Mouse (Mus musculus) liver, adult 2 months (tissue): Measurements from ENCODE around the gene Tbl2. TPM values are rescaled to one million over a fixed set of nuclear protein-coding genes. Genes with fewer than 3 reads are reported as not detected.
A peak's percentile ranks its signal among the peaks of the same experiment; 100 is the strongest.

Experiments used
- DNase-seq: peaks from one replicate; pipeline ENCODE4 v3.0.0-alpha.2; 2011; ENCODE audit warnings: low read depth, low spot score; ENCODE audit errors: extremely low read depth
- H3K27ac ChIP-seq: fragments of 200-500 bp; replicated peaks from 2 replicates; pipeline ENCODE4 v1.5.1; 2012; ENCODE audit warnings: low read depth, mild to moderate bottlenecking, control low read depth, inconsistent platforms, low read length; ENCODE audit not compliant: insufficient read depth
- H3K27me3 ChIP-seq: fragments of 200-500 bp; 2 replicates; pipeline ENCODE4 v1.6.1; 2012; ENCODE audit warnings: mild to moderate bottlenecking, moderate library complexity, low read length, inconsistent platforms; ENCODE audit not compliant: control insufficient read depth, insufficient read depth
- H3K36me3 ChIP-seq: fragments of 200-500 bp; 2 replicates; pipeline ENCODE4 v1.6.1; 2012; ENCODE audit warnings: low read length, inconsistent platforms; ENCODE audit not compliant: control insufficient read depth, insufficient read depth
- H3K4me1 ChIP-seq: fragments of 200-500 bp; 2 replicates; pipeline ENCODE4 v1.6.1; 2011; ENCODE audit warnings: low read length; ENCODE audit not compliant: control insufficient read depth, insufficient read depth
- H3K4me3 ChIP-seq: fragments of 200-500 bp; 2 replicates; pipeline ENCODE4 v1.5.1; 2011; ENCODE audit warnings: low read depth, mild to moderate bottlenecking, control low read depth, low read length, moderate library complexity; ENCODE audit not compliant: insufficient read depth
- H3K79me2 ChIP-seq: fragments of 200-500 bp; 2 replicates; pipeline ENCODE4 v1.6.1; 2012; ENCODE audit warnings: inconsistent platforms, mild to moderate bottlenecking, low read length, moderate library complexity; ENCODE audit not compliant: control insufficient read depth, insufficient read depth
- H3K9ac ChIP-seq: fragments of 200-500 bp; 2 replicates; pipeline ENCODE4 v1.6.1; 2012; ENCODE audit warnings: low read depth, mild to moderate bottlenecking, control low read depth, inconsistent platforms, low read length
- CTCF ChIP-seq: fragments of 200-500 bp; IDR thresholded peaks from 2 replicates; pipeline ENCODE4 v1.5.1; 2011; ENCODE audit warnings: low read depth, low read length, control low read depth
- POLR2A ChIP-seq: fragments of 200-500 bp; IDR thresholded peaks from 2 replicates; pipeline ENCODE4 v1.6.1; 2011; ENCODE audit warnings: low read length, control low read depth; ENCODE audit not compliant: insufficient read depth; ENCODE audit errors: extremely low read depth
- WGBS: fragments of 180-500 bp; shearing (Covaris S2); methylation state at CpG from one replicate; pipeline ENCODE4 v1.1.7; 2018; 5-methylcytosine and 5-hydroxymethylcytosine counted together
- polyA plus RNA-seq: library from polyadenylated mRNA; depleted of rRNA; stranded (reverse); fragments of >200 nt; gene quantifications from 2 replicates; pipeline ENCODE4 v1.2.3, GENCODE M21; 2012
- total RNA-seq: library from RNA; depleted of rRNA; stranded (reverse); fragments of >200 nt; gene quantifications from 2 replicates; pipeline ENCODE4 v1.2.3, GENCODE M21; 2014

The Tbl2 gene
- total and polyA plus RNA-seq, 2 experiments: 5.8 to 9.6 TPM

GRCm38 (mm10) chr5:135183131-135183861 lies 33.8 kb downstream of the Tbl2 start:
- Histone ChIP-seq H3K36me3 (peaks cover 18% of the 10 kb centered on the region), H3K9ac (0 out of 2 replicates have a peak overlapping the region, but pooled peaks have one; percentile 6), H3K27ac (peak overlapping the region; percentile 82), H3K4me3 (no peak overlapping the region), H3K4me1 (peaks cover 10% of the 10 kb centered on the region; the same call in 1 of the 2 replicates), H3K79me2 (peaks cover 6% of the 10 kb centered on the region; the same call in 1 of the 2 replicates), H3K27me3 (no peaks in the 10 kb centered on the region)
- TF ChIP-seq POLR2A (no peak), CTCF (peak; percentile 41)
- WGBS: 11% methylated on average over 8 of the region's 8 CpGs
- peak; percentile 76 for DNase-seq

- H3K4me1 ChIP-seq: peaks cover 19% of the 10 kb centered on the region
- H3K27ac ChIP-seq: no peak overlapping the region
- H3K9ac ChIP-seq: no peak overlapping the region
- no peak for DNase-seq
- TF ChIP-seq CTCF (no peak), POLR2A (no peak)
- H3K79me2 ChIP-seq: peaks cover 15% of the 10 kb centered on the region; the same call in 1 of the 2 replicates
- H3K4me3 ChIP-seq: no peak overlapping the region
- H3K36me3 ChIP-seq: peaks cover 14% of the 10 kb centered on the region
- 83% methylated on average over 3 of the region's 3 CpGs for WGBS
- no peaks in the 10 kb centered on the region for H3K27me3 ChIP-seq
These were observed 35.6 kb downstream of the Tbl2 start for GRCm38 (mm10) chr5:135185016-135185415.

- peak; percentile 42 for DNase-seq
- H3K4me1 ChIP-seq: peaks cover 19% of the 10 kb centered on the region
- H3K27me3 ChIP-seq: no peaks in the 10 kb centered on the region
- TF ChIP-seq CTCF: peak; percentile 62
- no peak for TF ChIP-seq POLR2A
- no peak overlapping the region for H3K9ac ChIP-seq
- H3K27ac ChIP-seq: no peak overlapping the region
- no peak overlapping the region for H3K4me3 ChIP-seq
- H3K36me3 ChIP-seq: peaks cover 9% of the 10 kb centered on the region
- 21% methylated on average over 3 of the region's 3 CpGs for WGBS
- peaks cover 15% of the 10 kb centered on the region; the same call in 1 of the 2 replicates for H3K79me2 ChIP-seq
These were observed 36.1 kb downstream of the Tbl2 start for GRCm38 (mm10) chr5:135185596-135185995.

- TF ChIP-seq POLR2A (no peak), CTCF (no peak)
These were observed 36.8 kb downstream of the Tbl2 start for GRCm38 (mm10) chr5:135186231-135186620.

GRCm38 (mm10) chr5:135186621-135187348 lies 37.3 kb downstream of the Tbl2 start, which contains the start of gene Baz1b:
Gene Baz1b, plus strand, starts transcription at chr5:135187264.
- under 1% methylated on average over 57 of the region's 57 CpGs for WGBS
- peaks cover 19% of the 10 kb centered on the region for H3K4me1 ChIP-seq
- peak within 1 kb of the TSS; percentile 97 for H3K9ac ChIP-seq
- peaks cover 15% of the 10 kb centered on the region; the same call in 1 of the 2 replicates for H3K79me2 ChIP-seq
- DNase-seq: peak; percentile 96
- H3K27me3 ChIP-seq: no peaks in the 10 kb centered on the region
- H3K36me3 ChIP-seq: peaks cover 4% of the 10 kb centered on the region
- H3K27ac ChIP-seq: peak within 1 kb of the TSS; percentile 94
- H3K4me3 ChIP-seq: peak within 1 kb of the TSS; percentile 90
- no peak for TF ChIP-seq CTCF
- 0 out of 2 replicates have a peak, but pooled peaks have one; percentile 28 for TF ChIP-seq POLR2A

More at GRCm38 (mm10) chr5:135186231-135186620, 36.8 kb downstream of the Tbl2 start:
- peaks cover 19% of the 10 kb centered on the region for H3K4me1 ChIP-seq
- WGBS: 27% methylated on average over 10 of the region's 10 CpGs
- peak overlapping the region; percentile 58 for H3K4me3 ChIP-seq
- H3K79me2 ChIP-seq: peaks cover 15% of the 10 kb centered on the region; the same call in 1 of the 2 replicates
- peak overlapping the region; percentile 64 for H3K9ac ChIP-seq
- peak overlapping the region; percentile 89 for H3K27ac ChIP-seq
- peaks cover 7% of the 10 kb centered on the region for H3K36me3 ChIP-seq
- no peak for DNase-seq
- no peaks in the 10 kb centered on the region for H3K27me3 ChIP-seq
